Mouse (Mus musculus) spleen, postnatal 4 days (tissue): ENCODE measurements around the gene Krtap28-10.
"Not testable (repeated sequence)": the region's sequence is repeated elsewhere in the genome, so short reads cannot be mapped to it uniquely, and the experiment has no call there.

Experiments
- DNase-seq, 2 experiments: peaks; one replicate each; pipeline ENCODE4 v3.0.0; 2022; ENCODE audit warnings: low spot score in 2 of 2

Gene Krtap28-10

GRCm38 (mm10) chr1:83014477-83014876 lies 27.8 kb downstream of the Krtap28-10 start:
- no peak for DNase-seq

DNA sequence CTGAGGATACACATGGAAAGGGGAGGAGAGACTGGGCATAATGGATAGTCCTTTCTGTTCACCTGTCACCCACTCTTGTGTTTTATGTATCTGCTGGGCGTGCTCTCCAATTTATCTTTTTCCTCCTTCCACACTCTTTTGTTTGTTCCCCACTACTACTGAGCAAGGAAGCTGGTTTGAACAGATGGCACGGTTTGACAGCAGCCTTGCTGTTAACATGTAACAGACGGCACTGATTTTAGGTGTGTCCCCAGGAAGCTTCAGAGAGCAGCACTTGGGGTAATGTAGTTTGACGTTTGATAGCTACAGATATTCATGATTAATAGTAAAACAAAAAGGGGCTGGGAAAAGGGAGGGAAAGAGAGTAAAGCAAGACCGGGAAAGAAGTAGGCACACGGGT lies 34.8 kb downstream of the Krtap28-10 start:
- DNase-seq = no peak

- no peak for DNase-seq
Measured at GRCm38 (mm10) chr1:83006218-83007179, 35.8 kb downstream of the Krtap28-10 start.

DNA sequence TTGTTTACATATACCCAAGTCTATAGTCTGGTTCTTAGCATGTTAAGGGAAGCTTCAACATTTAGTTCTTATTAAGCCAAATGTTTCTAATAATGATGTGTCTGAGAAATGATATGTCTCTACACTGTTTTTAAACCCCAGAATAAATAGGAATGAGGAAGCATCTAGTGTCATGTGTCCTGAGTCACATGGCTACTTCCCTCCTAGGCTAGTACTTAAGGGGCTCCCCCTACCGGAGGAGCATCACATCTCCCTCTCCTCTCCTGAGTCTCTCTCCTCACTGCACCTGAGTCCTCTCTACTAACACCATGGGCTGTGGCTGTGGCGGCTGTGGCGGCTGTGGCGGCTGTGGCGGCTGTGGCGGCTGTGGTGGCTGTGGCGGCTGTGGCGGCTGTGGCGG lies 42.0 kb downstream of the Krtap28-10 start, which contains the start of gene Gm47959:
TSS of gene Gm47959 (plus strand) at position 243 of the 400 bp plus-strand sequence.
- DNase-seq = not testable (repeated sequence)

- no peak for DNase-seq
Measured at GRCm38 (mm10) chr1:82993947-82994346, 48.3 kb downstream of the Krtap28-10 start.

GRCm38 (mm10) chr1:82992093-82992492 lies 50.2 kb downstream of the Krtap28-10 start:
- no peak for DNase-seq

- DNase-seq = no peak
Measured at GRCm38 (mm10) chr1:82991596-82991995, 50.7 kb downstream of the Krtap28-10 start.
